Mouse (Mus musculus) brown adipose tissue, adult 24 weeks (tissue): ENCODE results near the gene Hunk. TPM values are rescaled to one million over a fixed set of nuclear protein-coding genes. Genes with fewer than 3 reads are reported as not detected.

Experiments
- H3K27ac ChIP-seq: fragments of 200-500 bp; replicated peaks from 2 replicates; pipeline ENCODE4 v1.5.1; 2012; ENCODE audit warnings: low read depth, mild to moderate bottlenecking, low read length
- H3K4me1 ChIP-seq: fragments of 200-500 bp; 2 replicates; pipeline ENCODE4 v1.6.1; 2012; ENCODE audit warnings: low read length, mixed read lengths; ENCODE audit not compliant: control insufficient read depth, insufficient read depth, insufficient read length
- H3K4me3 ChIP-seq: fragments of 200-500 bp; 2 replicates; pipeline ENCODE4 v1.5.1; 2012; ENCODE audit warnings: low read depth, mild to moderate bottlenecking, low read length, moderate library complexity; ENCODE audit not compliant: insufficient read depth
- polyA plus RNA-seq: library from polyadenylated mRNA; stranded (reverse); fragments of >200 nt; gene quantifications from 2 replicates; pipeline ENCODE4 v1.2.4, GENCODE M21; 2012; ENCODE audit not compliant: missing spikeins, insufficient read depth, insufficient read length

Hunk gene
- polyA plus RNA-seq, 1 experiment = not detected

DNA sequence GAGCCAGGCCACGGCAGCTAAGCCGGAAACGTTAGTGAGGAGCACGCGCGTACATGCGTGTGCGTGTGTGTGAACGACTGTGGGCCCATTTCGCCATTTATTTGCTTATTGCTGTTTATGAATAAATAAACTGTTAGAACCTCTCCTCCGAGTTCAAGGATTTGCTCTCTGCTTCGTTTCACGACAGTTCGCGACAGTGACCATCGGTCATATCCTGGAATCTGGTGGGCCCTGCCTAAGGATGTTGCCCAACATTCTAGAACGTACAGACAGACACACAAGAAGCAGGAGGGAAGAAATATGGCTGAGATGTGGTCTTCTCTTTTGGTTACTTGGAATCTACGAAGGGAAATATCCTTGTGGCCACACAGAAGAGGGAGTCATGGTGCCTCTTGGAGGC is 138.6 kb downstream of the Hunk start:
- Histone ChIP-seq H3K27ac (no peak overlapping the region), H3K4me3 (no peak overlapping the region), H3K4me1 (no peaks in the 10 kb centered on the region)

DNA sequence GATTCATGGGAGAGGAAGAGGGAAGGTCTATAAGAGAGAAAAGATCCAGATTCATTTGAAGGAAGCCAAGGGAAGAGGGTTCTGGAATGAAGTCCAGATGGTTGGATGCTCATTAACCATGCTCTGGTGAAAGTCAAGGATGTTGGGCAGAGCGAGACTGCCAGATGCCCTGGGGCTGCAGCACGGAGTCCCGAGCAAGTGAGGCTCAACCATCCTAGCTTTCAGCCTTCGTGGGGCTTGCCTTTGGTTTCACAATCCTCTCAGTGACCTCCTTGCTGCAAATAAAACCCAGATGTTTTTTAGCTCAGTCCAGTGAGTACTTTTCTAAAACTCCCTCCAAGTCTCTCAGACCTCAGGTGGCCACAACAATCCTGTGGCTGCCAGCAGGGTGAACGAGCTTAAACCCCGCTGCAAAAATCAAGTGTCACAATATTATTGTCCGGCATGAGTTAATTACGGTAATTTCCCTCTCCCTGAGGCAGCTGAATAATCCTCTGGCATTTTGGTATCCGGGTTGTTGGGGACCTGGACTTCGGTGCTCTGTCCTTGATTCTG is 147.4 kb downstream of the Hunk start:
- Histone ChIP-seq H3K4me1 (no peaks in the 10 kb centered on the region), H3K4me3 (no peak overlapping the region), H3K27ac (no peak overlapping the region)

DNA sequence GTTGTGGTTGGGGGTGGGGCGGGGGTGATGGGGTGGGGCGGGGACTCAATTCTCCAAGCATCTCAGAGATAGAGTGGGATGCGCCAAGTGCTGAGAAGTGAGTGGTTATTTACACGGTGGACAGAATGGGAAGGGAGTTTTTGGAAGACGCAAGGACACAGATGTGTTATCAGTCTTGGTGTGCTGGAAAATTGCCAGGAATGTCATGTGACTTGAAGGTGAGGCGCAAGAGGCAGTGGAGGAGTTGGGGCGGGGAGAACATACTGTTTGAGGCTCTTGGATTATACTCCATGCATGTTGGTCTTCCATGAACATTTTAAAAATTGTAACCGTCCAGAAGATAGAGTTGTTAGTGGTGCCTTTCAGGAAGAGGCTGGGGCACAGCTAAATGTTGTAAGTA is 148.8 kb downstream of the Hunk start:
- Histone ChIP-seq H3K4me3 (no peak overlapping the region), H3K4me1 (no peaks in the 10 kb centered on the region)

DNA sequence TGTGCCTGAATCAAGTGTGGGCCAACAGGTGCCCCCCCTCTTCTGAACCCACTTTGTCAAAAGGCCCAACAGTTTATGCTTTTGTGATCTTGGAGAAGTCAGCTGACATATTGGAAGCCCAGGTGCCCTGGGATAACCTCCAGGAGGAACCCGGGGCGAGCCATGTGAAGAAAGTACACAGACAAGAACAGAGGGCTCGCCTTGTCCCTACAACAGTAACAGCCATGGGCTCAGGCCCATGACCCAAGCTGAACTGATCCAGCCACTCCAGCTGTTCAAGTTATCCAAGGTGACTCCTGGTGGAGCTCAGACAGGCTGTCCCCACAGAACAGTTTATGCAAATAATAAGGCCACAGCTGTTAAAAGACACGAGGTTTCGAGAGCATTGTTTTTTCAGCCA is 153.1 kb downstream of the Hunk start:
- Histone ChIP-seq H3K27ac (no peak overlapping the region), H3K4me3 (no peak overlapping the region), H3K4me1 (no peaks in the 10 kb centered on the region)

More for the DNA sequence above, 148.8 kb downstream of the Hunk start:
- H3K27ac ChIP-seq = no peak overlapping the region

DNA sequence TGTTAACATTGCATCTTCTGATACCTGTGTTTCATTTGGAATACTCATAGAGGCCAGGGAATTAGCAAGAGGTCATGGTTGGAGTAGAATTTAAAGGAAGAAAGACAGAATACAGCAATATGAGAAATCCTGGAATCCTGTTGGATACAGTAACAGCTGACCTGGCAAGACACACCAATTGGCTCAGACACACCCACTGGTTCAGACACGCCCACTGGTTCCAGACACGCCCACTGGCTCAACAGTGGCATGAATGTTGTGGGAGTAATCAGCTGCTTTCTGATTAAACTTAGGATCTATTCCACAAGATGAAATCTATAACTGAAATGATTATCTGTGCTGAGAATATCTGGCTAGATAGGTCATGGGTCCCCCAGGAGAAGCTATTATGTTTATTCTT is 155.4 kb downstream of the Hunk start:
- H3K27ac ChIP-seq = no peak overlapping the region
- H3K4me3 ChIP-seq = no peak overlapping the region
- H3K4me1 ChIP-seq = no peaks in the 10 kb centered on the region

DNA sequence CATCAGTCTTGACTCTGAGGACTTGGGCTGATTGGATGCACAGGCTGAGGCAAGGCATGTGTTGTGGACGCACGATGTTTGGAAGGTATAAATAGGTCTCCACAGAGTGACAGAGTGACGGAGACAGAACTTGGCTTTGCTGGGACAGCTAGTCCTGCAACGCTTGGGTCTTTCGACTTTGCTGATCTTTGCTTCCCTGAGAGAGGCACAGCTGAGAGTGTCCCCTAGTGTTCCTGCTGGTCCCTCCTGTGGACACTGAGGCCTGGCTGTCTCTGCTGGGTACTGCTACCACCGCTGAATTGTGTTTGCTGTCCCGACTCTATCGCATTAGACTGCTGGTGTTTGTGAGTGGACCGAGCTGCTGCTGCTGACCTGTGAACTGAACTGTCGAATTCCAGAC is 156.6 kb downstream of the Hunk start:
- H3K4me1 ChIP-seq = no peaks in the 10 kb centered on the region
- H3K27ac ChIP-seq = no peak overlapping the region
- H3K4me3 ChIP-seq = no peak overlapping the region

DNA sequence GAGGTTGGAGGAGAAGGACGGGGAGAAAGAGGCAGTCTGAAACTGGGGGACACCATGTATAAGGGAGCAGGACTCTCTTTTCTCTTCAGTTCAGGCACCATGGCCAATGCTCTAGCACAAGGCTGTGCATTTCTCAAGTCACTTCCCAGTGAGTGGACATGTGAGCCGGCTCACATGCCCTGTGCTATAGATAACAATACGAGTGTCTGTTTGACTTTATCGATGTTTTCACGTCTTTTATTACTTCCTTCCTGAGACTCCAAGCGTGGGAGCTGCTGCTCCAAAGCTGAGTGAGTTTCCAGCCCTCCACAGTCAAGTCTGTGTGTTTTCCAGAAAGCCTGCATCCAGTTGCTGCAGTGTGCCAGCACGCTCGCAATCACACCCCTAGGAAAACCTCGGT is 158.4 kb downstream of the Hunk start:
- Histone ChIP-seq H3K4me1 (no peaks in the 10 kb centered on the region), H3K4me3 (no peak overlapping the region), H3K27ac (no peak overlapping the region)

DNA sequence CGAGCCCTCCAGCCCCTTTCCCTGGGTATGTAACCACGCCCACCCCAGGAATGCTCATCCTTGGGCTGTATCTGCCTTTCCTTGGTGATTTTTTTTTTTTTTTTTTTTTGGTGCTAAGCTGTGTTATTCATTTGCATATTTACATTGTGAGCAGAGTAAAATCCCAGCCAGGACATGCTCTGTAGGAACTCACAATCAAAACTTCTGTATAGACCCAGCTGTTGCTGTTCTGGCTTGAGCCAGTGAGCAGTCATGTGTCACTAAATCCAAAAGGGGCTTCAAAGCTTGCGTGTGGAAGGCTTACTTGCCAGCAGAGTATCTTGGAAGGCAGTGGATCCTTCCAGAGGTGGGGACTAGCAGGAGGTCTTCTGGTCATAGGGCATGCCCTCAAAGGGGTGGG is 159.7 kb downstream of the Hunk start:
- Histone ChIP-seq H3K4me3 (no peak overlapping the region), H3K27ac (no peak overlapping the region), H3K4me1 (no peaks in the 10 kb centered on the region)

DNA sequence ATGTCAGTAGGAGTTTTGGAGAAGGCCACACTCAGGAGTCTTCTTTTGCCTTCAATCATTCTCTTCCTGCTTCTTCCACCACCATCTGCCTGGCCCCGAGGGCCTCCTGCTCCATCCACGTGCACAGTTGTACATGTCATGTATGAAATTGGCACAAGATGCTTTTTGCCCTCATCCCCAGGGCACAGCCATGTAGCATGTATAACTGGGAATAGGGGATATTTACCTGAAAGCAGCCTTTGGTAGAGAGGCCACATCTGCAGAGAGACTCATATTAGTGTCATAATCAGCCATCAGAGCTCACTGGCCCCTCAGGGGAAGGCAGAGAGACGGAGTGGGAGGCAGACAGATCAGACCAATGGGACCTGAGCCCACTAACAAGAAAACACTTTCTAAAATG is 160.8 kb downstream of the Hunk start:
- Histone ChIP-seq H3K4me3 (no peak overlapping the region), H3K4me1 (no peaks in the 10 kb centered on the region), H3K27ac (no peak overlapping the region)

DNA sequence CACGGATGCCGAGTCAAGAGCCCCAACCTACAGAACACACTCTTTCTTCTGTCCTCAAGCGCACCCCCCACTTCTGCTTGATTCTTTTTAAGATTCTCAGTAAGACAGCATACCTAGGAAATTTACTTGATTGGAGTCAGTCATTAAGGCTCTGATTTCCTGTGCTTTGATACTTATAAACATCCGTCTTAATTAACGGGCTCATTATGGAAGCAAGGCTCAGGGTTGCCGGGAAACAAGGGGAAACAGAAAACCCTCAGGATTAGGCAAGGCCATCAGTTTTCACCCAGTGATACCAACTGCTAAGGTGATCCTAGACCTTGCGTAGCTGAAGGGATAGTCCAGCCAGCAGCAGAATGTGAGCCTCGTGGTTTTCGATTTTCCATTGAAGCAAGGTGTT is 162.2 kb downstream of the Hunk start:
- H3K4me3 ChIP-seq = no peak overlapping the region
- no peaks in the 10 kb centered on the region for H3K4me1 ChIP-seq

More for the DNA sequence above, 162.2 kb downstream of the Hunk start:
- no peak overlapping the region for H3K27ac ChIP-seq

Other genes starting within 250 kb of the Hunk start
- 9.3 and 15.9 TPM in 2 replicates for gene Tiam1, start 242.2 kb upstream of the Hunk start, polyA plus RNA-seq
- gene Sod1, start 165.3 kb upstream of the Hunk start, polyA plus RNA-seq = 1,524 and 1,552 TPM in 2 replicates
- gene Scaf4, start 101.5 kb upstream of the Hunk start, polyA plus RNA-seq = 11.9 and 12.2 TPM in 2 replicates